Mouse (Mus musculus) megakaryocyte, embryonic 14.5 days (primary cell): ENCODE data around the gene Rundc3a.

Source experiments
- FLI1 ChIP-seq: IDR thresholded peaks from 2 replicates; pipeline ENCODE4 v1.6.1; 2012; ENCODE audit warnings: low read length, inconsistent platforms, mixed read lengths
- GATA1 ChIP-seq: IDR thresholded peaks from 3 replicates; pipeline ENCODE4 v1.6.1; 2012; ENCODE audit warnings: mixed read lengths, low read length, inconsistent platforms, borderline replicate concordance

DNA sequence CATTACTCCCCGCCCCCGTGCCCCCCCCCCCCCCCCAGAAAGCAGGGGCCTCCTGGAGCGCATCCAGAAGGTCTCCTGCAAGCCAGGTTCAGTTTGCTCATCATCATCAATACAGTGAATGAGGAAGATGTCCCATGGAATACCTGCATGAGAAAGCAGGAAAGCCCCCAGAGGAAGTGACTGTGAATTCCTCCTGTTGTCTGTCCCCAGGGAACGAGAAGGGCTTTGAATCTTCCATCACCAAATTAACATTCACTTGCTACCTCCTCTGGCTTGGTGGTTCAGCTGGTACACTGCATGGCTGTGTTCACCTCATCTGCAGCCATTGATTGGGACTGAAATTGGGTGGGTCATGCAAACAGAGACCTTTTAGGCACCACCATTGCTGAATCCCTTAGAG is 8.1 kb upstream of the Rundc3a start:
- TF ChIP-seq GATA1 (no peak), FLI1 (no peak)
